Comparison of ENCODE assay signal across 11 mouse cellular contexts in genomic region chr8:103492914-103493517, GRCm38 (mm10).
DNase-seq lines count a peak whose midpoint lies in the region; ATAC-seq and TF ChIP-seq lines count a peak whose summit lies in the region.
"Had no signal": no experiment of that assay in that cellular context is flagged by ENCODE, and none has a peak within 500 bp of the region (broad histone marks: within the 10 kb centered on the region; RNA-seq: fewer than 3 reads in every experiment).

No protein-coding gene starts in this region.

- H3K9me3 ChIP-seq in lung, embryonic 14.5 days (ENCODE audit: low read depth, low read length), result no peaks in the 10 kb centered on the region
- no peaks in the 10 kb centered on the region for H3K9me3 ChIP-seq in midbrain, embryonic 16.5 days (replicated peaks; ENCODE audit: control insufficient read depth, low read length, poor library complexity, severe bottlenecking)
- H3K9me3 ChIP-seq: forebrain, embryonic 12.5 days; neural tube, embryonic 12.5 days had no signal

- peak overlapping the region; percentile 51; the same call in 1 of the 2 replicates for H3K27ac ChIP-seq in lung, embryonic 14.5 days (ENCODE audit: low read depth)
- H3K27ac ChIP-seq in midbrain, embryonic 16.5 days (ENCODE audit: low read length), result no peak overlapping the region
- H3K27ac ChIP-seq: forebrain, embryonic 12.5 days; macrophage; neural tube, embryonic 12.5 days had no signal

- no peak for ATAC-seq in lung, embryonic 14.5 days (ENCODE audit: insufficient read depth)
- no peak for ATAC-seq in midbrain, embryonic 16.5 days

- H3K4me2 ChIP-seq in lung, embryonic 14.5 days, result no peak overlapping the region
- no peak overlapping the region for H3K4me2 ChIP-seq in midbrain, embryonic 16.5 days (ENCODE audit: low read length)
- H3K4me2 ChIP-seq: forebrain, embryonic 12.5 days; neural tube, embryonic 12.5 days had no signal

- TF ChIP-seq CTCF in lung, embryonic 14.5 days (IDR thresholded peaks at IDR 0.05; ENCODE audit: low read depth), result no peak

- no peaks in the 10 kb centered on the region for H3K27me3 ChIP-seq in lung, embryonic 14.5 days (ENCODE audit: insufficient read depth, low read length)
- H3K27me3 ChIP-seq in midbrain, embryonic 16.5 days (ENCODE audit: control insufficient read depth, insufficient read depth, low read depth, low read length), result no peaks in the 10 kb centered on the region
- H3K27me3 ChIP-seq: forebrain, embryonic 12.5 days; neural tube, embryonic 12.5 days had no signal

- peaks cover 13% of the 10 kb centered on the region for H3K4me1 ChIP-seq in lung, embryonic 14.5 days (ENCODE audit: insufficient read depth)
- H3K4me1 ChIP-seq in midbrain, embryonic 16.5 days (ENCODE audit: control insufficient read depth, insufficient read depth, low read length), result no peaks in the 10 kb centered on the region
- H3K4me1 ChIP-seq: forebrain, embryonic 12.5 days; neural tube, embryonic 12.5 days had no signal

- DNase-seq in lung, embryonic 14.5 days, result peak; percentile 32
- no peak for DNase-seq in lung, postnatal 4 days
- DNase-seq in gastrocnemius, adult 8-10 months (ENCODE audit: low spot score in 2 of 2), result peak; percentile 4 to 5
- peak; percentile 2 for DNase-seq in kidney, adult 18-20 months
- peak; percentile 58 for DNase-seq in skeletal muscle tissue, adult 2 months (ENCODE audit: low read depth, low spot score)
- DNase-seq in cerebellum, adult 8-10 months, result no peak
- no peak for DNase-seq in layer of hippocampus, postnatal 10 days (ENCODE audit: low spot score in 2 of 2)

- H3K9ac ChIP-seq in lung, embryonic 14.5 days, result no peak overlapping the region
- no peak overlapping the region for H3K9ac ChIP-seq in midbrain, embryonic 16.5 days (ENCODE audit: low read depth, low read length)
- H3K9ac ChIP-seq: forebrain, embryonic 12.5 days; neural tube, embryonic 12.5 days had no signal

- H3K4me3 ChIP-seq in lung, embryonic 14.5 days (ENCODE audit: low read depth, low read length), result no peak overlapping the region
- H3K4me3 ChIP-seq in midbrain, embryonic 16.5 days (ENCODE audit: low read depth, low read length), result no peak overlapping the region
- H3K4me3 ChIP-seq: forebrain, embryonic 12.5 days; neural tube, embryonic 12.5 days had no signal

- WGBS in lung, embryonic 14.5 days, result 46% methylated on average over 7 of the region's 7 CpGs
- WGBS in midbrain, embryonic 16.5 days, result 87% methylated on average over 7 of the region's 7 CpGs

- H3K36me3 ChIP-seq in lung, embryonic 14.5 days (ENCODE audit: insufficient read depth), result no peaks in the 10 kb centered on the region
- no peaks in the 10 kb centered on the region for H3K36me3 ChIP-seq in midbrain, embryonic 16.5 days (ENCODE audit: control insufficient read depth, insufficient read depth, low read length)
- H3K36me3 ChIP-seq: forebrain, embryonic 12.5 days; neural tube, embryonic 12.5 days had no signal

Comparison
In these comparisons a context has a peak if more than half of its experiments do, and no peak if none do; other contexts are left out.
1. DNase-seq: peak in lung, embryonic 14.5 days (single experiment), gastrocnemius, adult 8-10 months (2 of 2), kidney, adult 18-20 months (single experiment) and skeletal muscle tissue, adult 2 months (single experiment); none in lung, postnatal 4 days (0 of 2), cerebellum, adult 8-10 months (single experiment) and layer of hippocampus, postnatal 10 days (0 of 2).